Mouse (Mus musculus): ENCODE results near the gene Relb.

GRCm38 (mm10) chr7:19573776-19574140 lies 55.5 kb downstream of the Relb start:
- no peak for TF ChIP-seq POLR2A (IDR thresholded peaks at IDR 0.05; ENCODE audit: borderline replicate concordance, insufficient read depth, low read length)
- no peak for TF ChIP-seq CTCF (IDR thresholded peaks at IDR 0.05; ENCODE audit: borderline replicate concordance, insufficient read depth, low read depth, low read length)
